Mouse (Mus musculus) adrenal gland, adult (tissue): ENCODE results near the gene Fhad1.
"Not testable (repeated sequence)": the region's sequence is repeated elsewhere in the genome, so short reads cannot be mapped to it uniquely, and the experiment has no call there.

Experiments used
- DNase-seq, 2 experiments: peaks; one replicate each; pipeline ENCODE4 v3.0.0; 2022 to 2023; ENCODE audit warnings: low spot score in 1 of 2; ENCODE audit not compliant: inconsistent age in 2 of 2

Fhad1 gene

DNA sequence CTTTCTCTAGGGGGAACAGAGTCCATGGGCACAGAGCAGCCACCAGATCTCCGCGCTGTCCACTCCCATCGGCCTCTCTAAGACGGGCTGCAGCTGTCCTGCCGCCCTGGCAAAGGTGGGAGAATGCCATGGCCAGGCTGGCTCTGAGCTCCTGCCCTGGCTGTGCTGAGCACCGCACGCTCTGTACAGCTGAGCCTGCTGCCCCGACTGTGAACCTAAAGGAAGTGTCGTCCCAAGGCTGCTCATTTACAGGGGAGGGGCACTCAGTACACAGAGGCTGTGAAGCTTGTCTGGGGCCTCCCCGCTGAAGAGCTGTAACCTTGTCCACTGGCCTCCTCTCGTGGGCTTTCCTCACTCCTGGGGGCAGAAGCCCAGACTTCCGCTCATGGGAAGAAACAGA, 29.6 kb upstream of the Fhad1 start:
- no peak for DNase-seq

DNA sequence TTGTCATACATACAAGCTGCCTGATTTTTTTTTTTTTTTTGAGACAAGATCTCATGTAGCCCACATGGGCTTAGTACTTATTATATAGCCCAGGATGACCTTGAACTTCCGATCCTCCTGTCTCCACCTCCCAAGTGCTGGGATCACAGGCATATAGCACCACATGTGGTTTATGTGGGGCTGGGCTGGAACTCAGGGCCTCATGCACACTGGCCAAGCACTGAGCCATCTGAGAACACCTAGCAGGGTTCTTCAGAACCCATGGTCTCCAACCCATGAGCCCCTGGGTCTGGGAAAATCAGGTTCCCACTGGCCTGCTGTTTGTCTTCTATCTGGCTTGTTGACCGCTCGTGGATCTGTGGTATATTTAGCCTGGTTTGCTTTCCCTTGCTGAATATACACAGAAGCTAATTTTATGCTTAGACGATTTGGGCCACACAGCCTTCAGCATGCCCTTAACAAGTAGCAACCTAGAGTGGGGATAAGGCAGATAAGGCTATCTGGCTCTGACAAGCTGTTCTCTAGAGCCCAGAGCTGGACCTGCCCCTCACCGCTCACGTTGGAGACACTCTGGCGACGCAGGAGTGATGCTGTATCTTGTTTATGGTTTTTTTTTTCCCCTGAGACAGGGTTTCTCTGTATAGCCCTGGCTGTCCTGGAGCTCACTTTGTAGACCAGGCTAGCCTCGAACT, 24.9 kb upstream of the Fhad1 start:
- no peak for DNase-seq

DNA sequence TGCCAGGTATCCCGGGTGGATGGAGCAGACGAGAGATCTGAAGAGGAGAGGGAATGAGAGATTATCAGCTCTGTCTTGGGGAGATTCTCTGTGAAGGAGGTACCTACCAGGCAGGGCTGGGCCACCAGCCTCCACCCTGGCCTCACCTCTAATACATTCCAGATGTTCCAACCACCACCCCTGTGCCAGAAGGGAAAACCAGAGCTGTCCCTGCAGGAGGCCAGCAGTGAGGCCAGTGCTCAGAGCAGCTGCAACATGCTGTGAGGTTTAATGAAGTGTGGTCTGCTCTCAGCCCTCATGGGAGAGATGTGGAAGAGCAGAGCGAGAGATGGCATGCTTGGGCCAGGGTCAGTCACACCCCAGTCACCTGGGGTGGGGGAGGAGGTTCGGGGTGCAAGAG, 23.0 kb upstream of the Fhad1 start:
- no peak for DNase-seq

DNA sequence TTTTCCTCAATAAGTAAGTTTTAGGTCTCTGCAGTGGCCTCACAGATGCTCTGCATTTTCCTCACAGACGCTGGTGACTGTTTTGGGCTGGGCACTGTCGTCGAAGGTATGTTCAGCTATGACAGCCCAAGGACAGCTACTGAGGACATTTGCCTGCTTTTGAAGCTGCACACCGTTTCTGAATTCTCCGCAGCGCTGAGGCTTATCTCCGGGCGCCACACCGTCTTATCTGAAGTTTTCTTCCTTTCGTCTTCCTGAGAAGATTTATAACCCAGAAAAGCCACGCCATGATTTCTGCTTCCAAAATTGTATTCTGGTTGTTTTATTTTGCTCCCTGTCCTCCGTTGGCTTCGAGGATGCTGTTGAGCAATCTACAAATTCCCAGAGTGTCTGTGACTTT, 13.7 kb upstream of the Fhad1 start:
- peak; percentile 22 to 59 for DNase-seq

DNA sequence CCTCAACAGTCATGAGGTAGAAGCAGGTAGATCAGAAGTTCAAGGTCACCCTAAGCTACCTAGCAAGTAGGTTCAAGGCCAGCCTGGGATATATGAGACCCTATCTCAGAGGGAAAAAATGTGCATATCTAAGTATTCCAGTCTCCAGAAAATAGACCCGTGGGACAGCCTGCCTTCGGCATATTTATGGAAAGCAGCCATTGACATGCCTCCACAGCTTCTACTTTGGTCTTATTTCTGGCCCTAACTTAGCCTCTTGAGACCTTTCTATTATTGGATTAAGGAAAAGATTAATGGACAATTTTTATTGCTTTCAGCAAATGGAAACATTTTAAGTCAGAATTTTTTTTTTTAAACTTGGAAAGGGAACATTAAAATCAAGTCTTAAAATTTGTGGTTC, 12.1 kb upstream of the Fhad1 start:
- DNase-seq, result no peak

DNA sequence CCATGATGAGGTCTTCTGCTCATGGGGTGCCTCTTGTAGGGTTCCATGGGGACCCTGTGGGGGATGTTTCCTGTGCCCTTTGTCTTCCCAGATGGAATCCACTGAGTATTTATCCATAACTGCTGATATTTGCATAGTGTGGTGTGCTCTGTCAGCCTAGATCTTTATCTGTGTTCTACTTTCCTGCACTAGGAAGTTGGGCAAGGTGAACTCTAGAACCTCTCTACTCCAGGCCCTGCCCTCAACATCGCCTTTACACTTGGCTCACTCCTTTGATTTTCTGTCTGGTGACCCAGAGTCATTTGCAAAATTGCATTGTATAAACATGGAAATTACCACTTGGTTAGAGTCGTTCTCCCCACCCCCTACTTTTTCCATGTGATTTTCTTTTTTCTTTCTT, 9.7 kb upstream of the Fhad1 start:
- no peak for DNase-seq

DNA sequence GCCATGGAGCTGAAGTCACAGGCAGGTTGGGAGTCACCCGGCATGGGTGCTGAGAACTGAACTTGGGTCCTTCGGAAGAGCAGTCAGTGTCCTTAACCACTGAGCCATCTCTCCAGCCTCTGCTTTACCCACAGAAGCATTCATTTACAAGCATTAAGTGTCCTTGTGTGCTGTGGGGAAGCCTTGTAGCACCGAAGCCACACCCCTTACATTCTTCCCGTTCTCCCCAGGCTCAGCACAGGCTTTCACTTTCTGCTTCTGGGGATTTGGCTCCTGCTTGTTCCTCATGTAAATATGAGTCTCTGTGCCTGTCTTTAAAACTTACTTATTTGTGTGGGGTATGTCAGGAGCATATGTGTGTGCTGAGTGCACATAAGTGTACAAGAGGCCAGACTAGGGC, 8.3 kb upstream of the Fhad1 start:
- no peak for DNase-seq

DNA sequence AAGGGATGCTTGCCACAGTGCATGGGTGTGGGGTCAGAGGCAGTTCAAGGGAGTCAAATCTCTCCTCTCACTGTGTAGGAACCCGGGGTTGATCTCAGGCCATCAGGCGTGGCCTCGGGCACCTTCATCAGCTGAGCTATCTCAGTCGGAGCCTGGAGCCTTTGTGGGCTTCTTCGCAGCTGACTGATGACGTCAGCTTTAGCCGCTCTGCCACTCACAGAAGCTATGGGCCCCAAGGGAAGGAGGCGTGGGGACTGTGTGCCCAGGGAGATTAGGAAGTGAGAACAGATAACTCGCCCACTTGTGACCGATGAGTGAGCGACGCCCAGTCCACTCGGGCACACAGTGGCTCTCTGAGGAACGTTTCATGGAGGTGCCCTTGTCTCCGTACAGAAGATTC, 2.8 kb upstream of the Fhad1 start:
- no peak for DNase-seq

DNA sequence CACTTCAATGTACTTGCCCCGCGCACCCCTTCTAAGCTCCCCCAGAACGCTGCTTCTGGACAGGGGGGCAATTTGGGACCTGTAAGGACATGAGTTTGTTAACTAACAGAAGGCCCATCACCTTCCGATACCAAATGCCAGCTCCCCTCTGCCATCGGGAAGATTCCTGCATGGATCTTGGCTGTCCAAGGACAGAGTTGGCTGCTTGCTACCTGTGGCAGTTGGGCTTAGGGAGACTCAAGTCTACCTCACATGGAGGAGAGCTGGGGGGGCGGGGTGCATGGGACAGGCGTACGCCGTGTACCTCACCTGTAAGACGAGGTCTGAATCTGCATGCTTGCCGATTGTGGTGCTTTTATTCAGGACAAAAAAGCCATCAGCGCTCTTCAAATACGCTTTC, 3.6 kb downstream of the Fhad1 start:
- DNase-seq, result no peak

DNA sequence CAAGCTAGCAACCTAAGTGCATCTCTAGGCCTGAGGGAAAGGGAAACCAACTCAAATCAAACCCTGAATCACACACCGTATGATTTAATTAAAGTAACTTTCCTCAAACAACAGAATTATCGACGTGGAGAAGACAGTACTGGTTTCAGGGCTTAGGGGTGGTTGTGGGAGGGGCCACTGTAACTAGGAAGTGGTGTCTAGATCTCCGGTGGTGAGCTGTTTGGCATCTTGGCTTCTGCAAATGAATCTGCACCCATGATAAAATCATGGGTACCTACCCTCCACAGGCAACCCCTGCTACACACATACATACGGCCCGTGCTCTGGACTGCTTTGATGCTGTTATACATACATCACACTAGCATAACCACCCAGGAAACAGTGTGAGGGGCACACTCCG, 4.4 kb downstream of the Fhad1 start:
- DNase-seq, result no peak

DNA sequence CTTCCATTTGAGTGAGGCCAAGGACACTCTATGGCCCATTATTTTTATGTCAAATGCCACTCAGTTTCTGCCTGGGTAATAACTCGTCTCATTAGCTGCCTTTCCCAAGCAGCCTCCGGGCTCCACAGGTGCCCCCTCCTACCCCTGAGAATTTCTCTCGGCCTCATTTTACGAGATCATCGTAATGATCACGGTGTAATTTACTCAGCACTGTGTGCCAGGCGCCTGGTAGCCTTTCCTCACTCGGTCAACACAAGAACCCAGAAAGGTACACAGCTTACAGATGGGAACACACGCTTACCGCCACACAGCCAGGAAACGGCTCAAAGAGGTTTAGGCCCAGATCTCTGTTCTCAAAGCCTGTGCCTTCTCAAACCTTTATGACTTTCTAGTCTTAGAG, 6.7 kb downstream of the Fhad1 start:
- DNase-seq, result no peak

DNA sequence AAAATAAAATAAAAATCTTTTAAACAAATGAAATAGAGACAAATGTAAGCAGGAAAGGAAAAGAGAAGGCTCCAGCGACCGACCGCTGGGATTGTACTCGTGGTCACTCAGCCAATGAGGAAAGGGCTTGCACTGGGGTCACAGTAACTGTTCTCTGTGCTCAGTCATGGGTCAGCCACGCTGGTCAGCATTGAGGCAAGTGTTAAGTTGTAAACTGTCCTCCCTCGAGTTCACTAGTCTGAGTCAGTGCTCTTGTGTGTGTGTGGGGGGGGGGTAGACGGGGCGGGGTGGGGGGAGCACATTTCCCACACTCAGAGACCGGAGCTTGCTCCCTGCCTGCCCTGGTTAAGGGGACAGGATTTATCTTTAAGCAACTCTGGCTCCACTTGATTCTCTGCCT, 14.3 kb downstream of the Fhad1 start:
- DNase-seq, result no peak

DNA sequence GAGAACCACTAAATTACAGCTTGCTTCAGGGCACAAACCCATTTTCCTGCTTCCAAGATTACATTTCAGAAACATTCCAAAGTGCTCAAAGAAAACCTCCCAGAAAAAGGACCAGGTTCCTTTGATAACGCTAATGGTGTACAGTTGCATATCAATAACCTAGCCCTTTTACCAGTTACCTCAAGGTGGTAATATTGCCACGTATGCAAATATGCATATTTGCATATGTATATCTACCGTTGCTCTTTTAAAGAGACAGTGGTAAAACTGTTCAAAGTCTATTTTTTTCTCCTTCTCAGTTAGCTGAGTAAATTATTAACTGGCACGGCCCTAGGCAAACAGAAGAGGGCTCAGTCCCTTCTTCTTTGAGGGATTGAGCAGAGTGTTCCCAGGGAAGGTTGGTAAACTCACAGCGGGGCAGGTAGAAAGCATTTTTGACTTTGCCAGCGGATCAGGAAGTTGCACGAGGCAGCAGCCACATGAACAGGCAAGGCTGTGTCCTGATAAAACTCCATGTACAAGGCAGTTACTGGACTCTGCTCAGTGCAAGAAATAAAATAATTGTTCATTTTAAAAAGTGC, 15.3 kb downstream of the Fhad1 start:
- DNase-seq, result no peak

DNA sequence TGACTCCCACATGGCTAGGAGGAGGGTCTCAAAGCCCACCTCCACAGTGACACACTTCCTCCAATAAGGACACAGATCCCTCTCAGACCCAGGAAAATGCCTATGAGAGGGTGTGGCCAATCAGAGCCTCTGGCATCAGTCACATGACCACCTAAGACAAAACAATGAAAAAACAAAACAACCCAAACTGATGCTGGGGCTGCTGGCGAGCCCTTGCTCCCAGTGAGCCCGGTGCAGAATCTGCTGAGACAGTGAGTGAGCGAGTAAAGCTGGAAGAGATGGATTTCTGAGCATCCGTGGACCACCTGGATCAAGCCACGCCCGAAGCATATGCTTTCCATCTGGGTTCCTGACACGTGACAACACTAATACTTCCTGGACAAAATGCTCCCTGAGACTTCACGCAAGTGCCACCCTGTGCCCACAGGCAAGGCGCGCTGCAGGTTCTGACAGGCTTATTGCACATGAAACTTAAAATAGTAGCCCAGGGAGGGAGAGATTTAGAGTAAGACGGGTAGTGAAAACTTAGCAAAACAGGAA, 16.5 kb downstream of the Fhad1 start:
- DNase-seq, result no peak

DNA sequence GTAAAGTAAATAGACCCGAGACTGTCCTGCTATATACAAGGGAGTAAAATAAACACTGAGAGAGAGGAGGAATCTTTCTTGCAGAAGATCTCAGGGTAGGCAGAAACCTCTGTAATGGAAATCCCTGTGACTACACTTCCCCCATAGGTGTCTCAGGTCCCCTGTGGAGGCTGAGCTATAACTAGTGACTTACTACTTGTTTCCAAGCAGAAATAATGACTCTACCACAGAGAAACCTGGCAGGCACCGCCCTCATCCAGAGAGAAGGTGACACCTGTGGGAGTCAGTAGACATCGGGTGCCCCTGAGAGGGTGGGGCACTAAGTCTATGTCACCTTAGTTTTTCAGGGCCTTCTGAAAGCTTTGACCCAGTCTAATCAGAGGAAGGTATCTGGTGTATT, 18.0 kb downstream of the Fhad1 start:
- no peak for DNase-seq

DNA sequence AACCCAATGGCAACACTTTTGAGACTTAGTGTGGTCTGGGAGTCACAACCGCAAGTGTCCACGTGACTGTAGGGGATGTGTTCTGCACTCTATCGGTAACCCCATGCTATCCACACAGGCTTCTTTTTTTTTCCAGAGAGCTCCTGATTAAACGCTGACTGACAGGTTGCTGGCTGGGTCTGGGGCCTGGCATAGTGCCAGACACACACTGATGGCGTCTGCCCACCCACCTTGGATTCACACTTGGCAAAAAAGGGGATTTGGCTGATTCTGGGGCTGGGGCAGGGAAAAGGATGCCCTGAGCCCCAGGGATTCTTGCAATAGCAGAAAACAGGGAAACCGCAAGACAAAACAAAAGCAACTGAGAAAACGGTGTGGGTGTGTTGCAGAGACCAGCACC, 18.8 kb downstream of the Fhad1 start:
- no peak for DNase-seq

DNA sequence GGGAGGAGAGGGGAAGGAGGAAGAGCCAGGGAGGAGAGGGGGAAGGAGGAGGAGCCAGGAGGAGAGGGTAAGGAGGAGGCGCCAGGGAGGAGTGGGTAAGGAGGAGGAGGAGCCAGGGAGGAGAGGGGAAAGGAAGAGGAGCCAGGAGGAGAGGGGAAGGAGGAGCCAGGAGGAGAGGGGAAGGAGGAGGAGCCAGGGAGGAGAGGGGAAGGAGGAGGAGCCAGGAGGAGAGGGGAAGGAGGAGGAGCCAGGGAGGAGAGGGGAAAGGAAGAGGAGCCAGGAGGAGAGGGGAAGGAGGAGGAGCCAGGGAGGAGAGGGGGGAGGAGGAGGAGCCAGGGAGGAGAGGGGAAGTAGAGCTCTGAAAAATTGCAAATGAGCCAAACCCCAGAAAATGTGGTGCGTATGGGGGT, 20.8 kb downstream of the Fhad1 start:
- not testable (repeated sequence) for DNase-seq

DNA sequence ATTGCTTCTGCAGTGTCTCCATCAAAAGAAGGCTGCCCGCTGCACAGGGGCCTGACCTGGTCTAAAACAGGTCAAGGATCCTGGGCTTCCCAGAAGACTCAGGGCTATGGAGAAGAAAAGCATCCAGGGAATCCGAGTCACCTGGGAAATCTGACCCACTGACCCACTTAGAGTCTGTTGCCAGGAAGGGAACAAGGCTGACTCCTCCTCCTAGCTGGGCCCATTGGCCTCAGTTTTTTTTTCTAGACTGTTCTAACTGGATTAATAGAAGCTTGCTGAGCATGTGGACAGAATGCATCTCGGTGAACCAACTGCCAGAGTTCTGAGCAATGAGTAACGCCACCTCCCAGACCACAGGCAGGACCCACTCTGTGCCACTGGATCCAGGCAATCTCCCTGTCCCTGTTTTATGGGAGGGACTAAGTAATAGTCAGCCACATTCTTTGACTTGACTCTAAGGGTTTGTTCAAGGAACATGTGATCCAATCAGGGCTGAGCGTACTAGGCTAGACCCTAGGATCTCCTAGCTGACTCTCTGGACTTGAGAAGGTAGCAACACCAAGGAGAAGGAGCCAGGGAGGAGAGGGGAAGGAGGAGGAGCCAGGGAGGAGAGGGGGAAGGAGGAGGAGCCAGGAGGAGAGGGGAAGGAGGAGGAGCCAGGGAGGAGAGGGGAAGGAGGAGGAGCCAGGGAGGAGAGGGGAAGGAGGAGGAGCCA, 21.4 kb downstream of the Fhad1 start:
- no peak for DNase-seq

DNA sequence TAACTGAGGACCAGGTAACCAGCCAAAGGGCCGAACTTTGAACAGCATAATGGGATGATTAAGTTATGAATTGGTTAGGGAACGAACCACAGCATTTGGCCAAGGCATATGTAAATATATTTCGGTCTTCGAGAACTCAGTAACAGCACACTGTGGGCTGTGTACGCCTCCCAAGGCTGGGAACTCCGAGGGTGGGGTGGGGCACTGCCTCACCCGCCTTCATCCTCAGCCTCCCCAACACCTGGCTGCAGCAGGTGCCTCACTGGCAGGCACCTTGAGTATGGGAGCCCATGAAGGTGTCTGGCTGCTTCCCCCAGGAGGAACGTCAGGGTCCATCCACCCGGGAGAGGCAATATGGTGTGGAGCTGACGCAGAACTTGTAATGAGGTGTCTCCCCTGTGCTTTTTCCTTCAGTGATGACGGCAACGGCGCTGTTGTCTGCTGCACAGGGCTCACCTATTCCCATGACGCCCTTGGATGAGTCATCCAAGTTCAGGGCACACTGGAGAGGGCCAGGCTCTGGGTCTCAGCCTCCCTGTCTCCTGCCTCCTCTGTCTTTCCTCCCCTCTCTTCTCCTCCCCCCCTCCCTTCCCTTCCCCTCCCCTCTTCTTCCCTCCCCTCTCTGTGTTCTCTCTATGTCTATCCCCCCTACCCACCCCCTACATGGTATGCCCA, 22.2 kb downstream of the Fhad1 start:
- no peak for DNase-seq

DNA sequence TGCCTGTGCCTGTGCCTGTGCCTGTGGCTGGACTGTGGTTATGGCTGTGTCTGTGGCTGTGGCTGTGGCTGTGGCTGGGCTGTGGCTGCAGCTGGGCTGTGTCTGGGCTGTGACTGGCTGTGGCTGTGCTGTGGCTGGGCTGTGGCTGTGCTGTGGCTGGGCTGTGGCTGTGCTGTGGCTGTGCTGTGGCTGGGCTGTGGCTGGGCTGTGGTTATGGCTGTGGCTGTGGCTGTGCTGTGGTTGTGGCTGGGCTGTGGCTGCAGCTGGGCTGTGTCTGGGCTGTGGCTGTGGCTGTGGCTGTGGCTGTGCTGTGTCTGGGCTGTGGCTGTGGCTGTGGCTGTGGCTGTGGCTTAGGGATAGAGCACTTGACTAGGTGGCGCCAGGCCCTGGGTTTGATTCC, 26.7 kb downstream of the Fhad1 start:
- no peak for DNase-seq

DNA sequence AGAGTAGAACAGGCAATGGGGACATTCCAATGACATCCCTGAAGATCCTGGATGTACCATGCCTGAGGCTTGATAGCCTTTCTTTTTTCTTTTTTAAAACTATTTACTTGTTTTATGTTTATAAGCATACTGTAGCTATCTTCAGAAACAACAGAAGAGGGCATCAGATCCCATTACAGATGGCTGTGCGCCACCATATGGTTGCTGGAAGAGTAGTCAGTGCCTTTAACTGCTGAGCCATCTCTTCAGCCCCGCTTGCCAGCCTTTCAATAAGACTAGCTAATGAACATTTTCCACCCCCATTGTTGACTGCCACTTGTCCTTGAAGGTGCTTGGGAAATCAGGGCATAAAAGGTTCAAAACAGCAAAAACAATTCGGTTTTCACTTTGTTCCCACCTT, 31.2 kb downstream of the Fhad1 start:
- no peak for DNase-seq

DNA sequence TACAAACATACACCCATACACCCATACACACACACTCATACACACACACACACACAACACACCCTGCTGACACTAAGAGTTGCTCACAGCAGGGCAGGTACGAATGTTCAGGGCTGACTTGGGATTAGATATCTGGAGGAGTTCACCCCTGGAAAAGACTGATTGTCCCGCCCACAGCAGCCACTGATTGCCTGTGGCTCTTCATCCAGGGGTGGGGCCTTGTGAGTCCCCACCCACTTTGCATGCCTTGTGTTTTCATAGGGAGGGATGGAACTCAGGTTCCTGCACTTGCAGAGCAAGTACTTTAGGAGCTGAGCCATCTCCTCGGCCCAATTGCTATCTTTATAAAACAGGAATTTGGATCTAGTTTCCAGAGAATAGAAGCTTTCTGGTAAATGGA, 33.4 kb downstream of the Fhad1 start:
- no peak for DNase-seq
